Mouse (Mus musculus): ENCODE data around the gene Efcab7.

The Efcab7 gene

GRCm38 (mm10) chr4:99939711-99940505 is 110.9 kb downstream of the Efcab7 start:
- in situ Hi-C loops (cut with MboI, MseI), result loop anchor here (10.0 to 25.0 kb wide), 5 partner anchors 103 to 1553 kb away; partner anchors contain the start of genes Alg6 (in 1 of the 2), Efcab7 (in 1 of the 2), Patj (in 1 of the 2) and Ror1 (in 1 of the 2)

DNA sequence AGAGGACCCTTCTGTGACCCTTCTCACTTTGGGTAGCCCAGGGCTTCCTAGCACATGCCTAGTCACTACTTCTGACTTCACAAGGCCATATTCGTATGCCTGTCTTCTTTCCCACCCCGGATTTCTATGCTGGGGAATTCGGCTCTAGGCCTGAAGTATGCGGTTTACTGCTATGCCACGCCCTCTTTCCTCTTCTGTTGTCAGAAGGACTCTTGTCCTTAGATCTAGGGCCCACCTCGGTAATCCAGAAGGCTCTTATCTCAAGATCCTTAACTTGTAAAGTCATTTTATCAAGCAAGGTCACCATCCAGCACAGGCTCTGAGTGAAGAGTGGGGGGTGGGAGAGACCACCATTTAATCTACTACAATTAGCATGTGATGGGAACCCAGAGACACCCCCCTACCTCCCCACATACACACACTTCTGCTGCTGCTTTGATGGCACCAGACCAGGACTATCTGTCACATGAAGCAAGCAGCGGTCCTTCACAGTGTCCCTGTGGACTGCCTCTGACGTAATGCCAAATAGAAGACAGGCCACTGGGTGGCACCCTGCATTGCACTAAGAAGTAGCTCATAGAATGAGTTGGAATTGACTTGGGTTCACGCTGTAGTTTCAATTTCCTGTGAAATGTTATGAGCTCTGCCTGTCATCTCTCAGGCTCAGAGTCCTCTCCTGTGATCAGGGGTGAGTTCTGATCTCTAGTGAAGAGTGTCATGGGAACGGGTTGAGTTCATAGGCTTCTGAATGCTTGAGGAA is 112.8 kb downstream of the Efcab7 start:
- in situ Hi-C loops (cut with MboI, MseI), result loop anchor here (10.0 to 25.0 kb wide), 5 partner anchors 105 to 1555 kb away; partner anchors contain the start of genes Alg6 (in 1 of the 2), Efcab7 (in 1 of the 2), Patj (in 1 of the 2) and Ror1 (in 1 of the 2)

GRCm38 (mm10) chr4:99944606-99945005 is 115.6 kb downstream of the Efcab7 start:
- in situ Hi-C loops (cut with MboI, MseI), result loop anchor here (10.0 to 25.0 kb wide), 5 partner anchors 107 to 1557 kb away; partner anchors contain the start of genes Alg6 (in 1 of the 2), Efcab7 (in 1 of the 2), Patj (in 1 of the 2) and Ror1 (in 1 of the 2)

GRCm38 (mm10) chr4:99945011-99945410 is 116.0 kb downstream of the Efcab7 start:
- in situ Hi-C loops (cut with MboI, MseI), result loop anchor here (10.0 to 25.0 kb wide), 5 partner anchors 108 to 1558 kb away; partner anchors contain the start of genes Alg6 (in 1 of the 2), Efcab7 (in 1 of the 2), Patj (in 1 of the 2) and Ror1 (in 1 of the 2)

DNA sequence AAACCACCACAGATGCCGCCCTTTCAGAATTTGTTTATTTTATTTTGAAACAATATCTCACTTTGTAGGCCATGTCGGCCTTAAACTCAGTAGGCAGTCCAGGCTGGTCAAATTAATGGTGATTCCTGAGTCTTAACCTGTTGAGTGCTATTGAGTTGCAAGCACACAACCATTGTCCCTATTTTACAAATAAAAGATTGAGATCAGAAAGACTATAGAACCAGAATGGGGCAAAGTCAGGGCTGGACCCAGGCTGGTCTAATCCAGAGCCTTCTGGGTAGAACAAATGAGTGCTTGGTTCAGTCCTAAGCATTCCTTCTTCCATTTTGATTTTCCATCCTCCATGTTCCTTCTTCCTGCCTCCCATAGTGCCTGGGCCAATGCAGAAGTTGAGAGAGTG is 117.5 kb downstream of the Efcab7 start:
- in situ Hi-C loops (cut with MboI, MseI), result loop anchor here (10.0 to 25.0 kb wide), 5 partner anchors 109 to 1559 kb away; partner anchors contain the start of genes Alg6 (in 1 of the 2), Efcab7 (in 1 of the 2), Patj (in 1 of the 2) and Ror1 (in 1 of the 2)

DNA sequence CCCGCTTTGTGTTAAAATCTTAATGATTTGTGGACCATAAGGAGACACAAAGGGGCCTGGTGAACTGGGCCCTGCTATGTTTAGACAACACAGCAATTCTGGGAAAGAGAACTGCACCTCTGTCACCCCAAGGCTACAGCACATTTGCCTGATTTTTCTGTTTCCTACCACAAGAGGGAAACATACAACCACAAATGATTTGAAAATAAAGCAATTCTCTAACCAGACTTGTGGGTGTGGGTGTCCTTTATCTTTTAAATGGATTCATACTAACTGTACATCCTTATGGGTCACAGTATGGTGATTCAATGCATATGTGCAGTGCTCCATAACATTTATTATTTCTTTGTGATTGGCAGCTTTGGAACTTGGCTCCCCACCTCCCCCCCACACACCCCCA is 118.2 kb downstream of the Efcab7 start:
- in situ Hi-C loops (cut with MboI, MseI), result loop anchor here (10.0 to 25.0 kb wide), 5 partner anchors 110 to 1560 kb away; partner anchors contain the start of genes Alg6 (in 1 of the 2), Efcab7 (in 1 of the 2), Patj (in 1 of the 2) and Ror1 (in 1 of the 2)

DNA sequence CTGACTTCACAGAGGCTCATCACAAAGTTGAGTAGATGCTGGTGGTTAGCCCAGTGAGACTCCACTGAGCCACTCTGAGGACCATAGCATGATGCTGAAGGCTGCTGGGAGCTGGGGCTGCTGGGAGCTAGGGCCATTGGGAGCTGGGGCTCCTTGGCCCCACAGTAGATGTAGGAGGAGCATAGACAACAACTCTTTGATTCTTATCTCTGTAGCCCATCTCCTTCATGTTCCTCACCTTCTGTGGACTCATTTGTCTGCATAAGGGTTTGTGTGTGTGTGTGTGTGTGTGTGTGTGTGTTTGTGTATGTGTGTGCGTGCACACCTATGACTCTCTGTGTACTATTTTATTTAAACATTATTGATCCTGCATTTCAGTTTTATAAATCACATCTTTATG is 118.9 kb downstream of the Efcab7 start:
- in situ Hi-C loops (cut with MboI, MseI), result loop anchor here (10.0 to 25.0 kb wide), 5 partner anchors 111 to 1561 kb away; partner anchors contain the start of genes Alg6 (in 1 of the 2), Efcab7 (in 1 of the 2), Patj (in 1 of the 2) and Ror1 (in 1 of the 2)

DNA sequence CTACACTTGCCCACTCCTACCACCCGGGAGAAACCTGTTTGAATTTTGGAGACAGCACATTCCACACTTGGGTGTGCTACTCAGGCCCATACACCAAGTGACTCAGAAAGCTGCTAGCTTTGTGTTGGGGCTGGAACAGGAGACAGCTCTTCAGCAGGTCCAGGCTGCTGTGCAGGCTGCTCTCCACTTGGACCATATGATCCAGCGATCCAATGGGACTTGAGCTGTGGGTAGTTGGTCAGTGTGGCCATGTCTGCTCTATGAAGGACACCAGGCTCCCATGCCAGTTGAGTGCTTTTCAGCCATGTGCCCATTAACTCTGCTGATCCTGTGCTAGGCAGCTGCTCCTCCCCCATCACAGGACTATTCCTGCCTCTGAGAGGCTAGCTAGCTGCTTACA is 124.9 kb downstream of the Efcab7 start:
- in situ Hi-C loops (cut with MboI, MseI), result loop anchor here in 1 of 2 experiments (5.0 kb wide), 1 partner anchor 73 kb away; no protein-coding TSS in a partner anchor

DNA sequence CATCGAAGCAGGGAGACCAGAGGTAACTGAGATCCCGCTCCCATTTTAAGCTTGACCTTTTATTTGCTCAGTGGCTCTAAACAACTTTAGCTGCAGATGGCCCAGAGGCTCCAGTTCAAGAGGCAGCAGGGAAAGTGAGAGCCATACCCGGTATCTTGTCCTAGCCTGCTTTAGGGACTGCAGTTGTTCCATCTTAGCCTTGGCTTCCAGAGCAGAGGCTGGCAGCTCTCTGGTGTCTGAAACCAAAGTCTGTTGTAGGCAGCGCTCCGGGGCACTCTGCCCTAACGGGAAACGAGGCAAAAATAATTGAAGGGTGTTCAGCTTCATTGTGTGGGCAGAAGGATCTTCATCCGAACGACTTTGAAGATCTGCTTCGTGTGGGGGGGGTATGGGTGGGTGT is 126.4 kb downstream of the Efcab7 start:
- in situ Hi-C loops (cut with MboI, MseI), result no loop called here

DNA sequence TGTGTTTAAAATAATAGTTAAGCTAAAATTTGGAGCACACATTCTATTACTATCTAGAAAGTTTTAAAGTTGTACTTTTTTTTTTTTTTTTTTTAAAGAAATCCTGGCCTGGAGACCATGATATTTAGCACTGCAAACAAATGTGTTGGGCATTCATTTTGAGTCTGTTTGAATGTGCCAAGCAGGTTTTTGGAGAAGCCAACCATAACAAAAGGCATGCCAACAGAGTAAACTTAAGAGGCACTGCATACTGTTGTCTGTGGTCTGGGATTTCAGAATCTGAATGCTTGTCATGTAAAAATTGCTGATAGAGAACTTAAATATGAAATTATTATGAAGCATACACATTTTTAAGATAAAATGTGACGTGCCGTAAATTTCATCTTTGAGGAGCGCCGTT is 128.2 kb downstream of the Efcab7 start:
- in situ Hi-C loops (cut with MboI, MseI), result no loop called here

GRCm38 (mm10) chr4:99958084-99958815 is 129.3 kb downstream of the Efcab7 start:
- in situ Hi-C loops (cut with MboI, MseI), result no loop called here

GRCm38 (mm10) chr4:99959308-99959707 is 130.3 kb downstream of the Efcab7 start:
- in situ Hi-C loops (cut with MboI, MseI), result no loop called here
